Mouse (Mus musculus) limb, embryonic 12.5 days (tissue): ENCODE results near the gene Efna1. TPM values are rescaled to one million over a fixed set of nuclear protein-coding genes. Genes with fewer than 3 reads are reported as not detected.
A peak's percentile ranks its signal among the peaks of the same experiment; 100 is the strongest.

Experiments used
- ATAC-seq: fragments of 200-750 bp; cut with Nextera tagmentation; 2 replicates; pipeline ENCODE4 v1.8.0; 2017; ENCODE audit warnings: low read depth, moderate TSS enrichment; ENCODE audit not compliant: insufficient number of reproducible peaks, insufficient read depth, low FRiP score, low TSS enrichment
- H3K27ac ChIP-seq: fragments of 300-500 bp; sonication (generic); 2 replicates; pipeline ENCODE4 v1.5.1; 2016; ENCODE audit warnings: mild to moderate bottlenecking, moderate library complexity
- H3K27me3 ChIP-seq: fragments of 300-500 bp; sonication (generic); 2 replicates; pipeline ENCODE4 v1.6.1; 2016; ENCODE audit warnings: mild to moderate bottlenecking, moderate library complexity
- H3K36me3 ChIP-seq: fragments of 300-500 bp; sonication (generic); 2 replicates; pipeline ENCODE4 v1.6.1; 2016; ENCODE audit warnings: mild to moderate bottlenecking, moderate library complexity
- H3K4me1 ChIP-seq: fragments of 300-500 bp; sonication (generic); replicated peaks from 2 replicates; pipeline ENCODE4 v1.6.1; 2016
- H3K4me2 ChIP-seq: fragments of 300-500 bp; sonication (generic); 2 replicates; pipeline ENCODE4 v1.6.1; 2016; ENCODE audit warnings: mild to moderate bottlenecking, moderate library complexity
- H3K4me3 ChIP-seq: fragments of 300-500 bp; sonication (generic); replicated peaks from 2 replicates; pipeline ENCODE4 v1.5.1; 2016; ENCODE audit warnings: mild to moderate bottlenecking
- H3K9ac ChIP-seq: fragments of 300-500 bp; sonication (generic); replicated peaks from 2 replicates; pipeline ENCODE4 v1.6.1; 2016; ENCODE audit warnings: mild to moderate bottlenecking, moderate library complexity
- H3K9me3 ChIP-seq: fragments of 300-500 bp; sonication (generic); 2 replicates; pipeline ENCODE4 v1.6.1; 2016; ENCODE audit warnings: mild to moderate bottlenecking, moderate library complexity
- WGBS: fragments of 180-500 bp; shearing (Covaris S2); methylation state at CpG from one replicate; pipeline ENCODE4 v1.1.7; 2016; 5-methylcytosine and 5-hydroxymethylcytosine counted together
- polyA plus RNA-seq: library from polyadenylated mRNA; unstranded; fragments of >200 nt; fragmentation: Nextera tagmentation; extraction: Ambion mirVana; gene quantifications from 2 replicates; pipeline ENCODE4 v1.2.1, GENCODE M21; 2016

Gene Efna1
- polyA plus RNA-seq, 1 experiment from 2014 or later: 36.9 TPM

DNA sequence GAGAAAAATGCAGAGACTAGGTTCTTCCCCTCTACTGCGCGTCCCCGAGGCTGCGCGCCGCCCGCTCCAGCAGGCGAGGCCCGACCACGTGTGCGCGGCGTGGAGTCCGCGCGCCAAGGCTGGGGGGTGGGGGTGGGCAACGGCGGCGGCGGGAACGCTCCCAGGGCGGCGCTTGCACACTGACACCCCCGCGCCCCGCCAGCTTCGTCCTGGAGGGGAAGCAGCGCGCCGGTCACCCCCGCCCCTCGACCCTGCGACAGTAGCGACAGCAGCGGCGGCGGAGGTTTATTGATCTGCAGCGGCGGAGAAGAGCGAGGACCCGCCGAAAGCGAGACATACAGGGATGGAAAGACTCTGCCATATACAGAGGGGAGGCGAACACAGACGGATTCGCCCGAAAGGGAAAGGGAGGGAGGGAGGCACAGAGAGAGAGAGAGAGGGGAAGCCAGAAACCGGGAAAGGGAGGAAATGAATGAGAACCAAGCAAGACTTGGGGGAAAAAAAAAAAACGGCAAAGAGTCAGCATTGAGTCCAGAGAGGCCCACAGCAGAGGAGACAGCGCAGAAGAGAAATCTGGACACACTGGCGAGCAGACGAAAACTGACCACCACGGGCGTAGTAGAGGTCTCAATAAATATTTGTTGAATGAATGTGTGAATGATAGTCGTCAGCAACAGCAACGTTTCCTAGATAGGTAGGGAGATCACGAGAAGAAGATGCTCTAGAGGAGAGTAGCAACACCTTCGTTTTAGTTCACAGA is 38.8 kb upstream of the Efna1 start:
- WGBS: 3% methylated on average over 58 of the region's 58 CpGs
- H3K27me3 ChIP-seq: peaks cover 56% of the 10 kb centered on the region
- H3K4me3 ChIP-seq: peak overlapping the region; percentile 71
- 0 out of 2 replicates have a peak, but pooled peaks cover 4% of the 10 kb centered on the region for H3K36me3 ChIP-seq
- H3K9me3 ChIP-seq: no peaks in the 10 kb centered on the region
- H3K4me1 ChIP-seq: peaks cover 73% of the 10 kb centered on the region
- peak overlapping the region; percentile 99 for H3K4me2 ChIP-seq
- H3K27ac ChIP-seq: no peak overlapping the region
- H3K9ac ChIP-seq: peak overlapping the region; percentile 54
- ATAC-seq: no peak

DNA sequence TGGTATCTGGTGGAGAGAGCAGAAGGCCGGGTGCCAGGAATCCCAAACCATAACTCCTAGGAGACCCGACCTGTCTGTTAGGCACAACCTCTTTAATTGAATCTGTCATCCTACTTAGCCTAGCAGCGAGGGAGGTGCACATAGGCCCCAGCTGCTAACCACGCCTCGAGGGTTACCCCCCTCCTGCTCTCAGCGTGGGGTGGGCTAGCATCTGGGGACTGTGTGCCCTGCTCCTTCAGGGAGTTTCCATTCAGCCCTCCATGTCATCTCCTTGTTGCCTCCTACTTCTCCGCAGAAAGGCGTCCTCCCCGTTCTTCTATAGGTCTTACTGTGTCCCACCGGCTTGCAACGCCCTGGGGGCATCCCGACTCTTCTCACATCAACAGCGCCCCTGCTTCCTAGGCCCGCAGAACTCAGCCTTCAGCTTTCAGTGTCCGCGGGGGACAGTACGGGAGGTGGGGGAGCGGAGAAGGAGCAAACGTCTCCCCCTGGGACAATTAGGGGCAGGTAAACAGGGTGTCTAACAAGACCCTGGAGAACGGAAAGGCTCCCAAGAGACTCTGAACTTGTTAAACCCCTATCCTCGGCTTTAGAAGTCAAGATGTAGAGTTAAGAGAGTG is 38.1 kb upstream of the Efna1 start:
- Histone ChIP-seq H3K4me1 (peaks cover 75% of the 10 kb centered on the region), H3K9ac (peak overlapping the region; percentile 54), H3K4me3 (peak overlapping the region; percentile 71), H3K27ac (no peak overlapping the region), H3K9me3 (no peaks in the 10 kb centered on the region), H3K4me2 (peak overlapping the region; percentile 99), H3K36me3 (peaks cover 6% of the 10 kb centered on the region; the same call in 1 of the 2 replicates), H3K27me3 (peaks cover 56% of the 10 kb centered on the region)
- no peak for ATAC-seq
- 11% methylated on average over 21 of the region's 21 CpGs for WGBS

DNA sequence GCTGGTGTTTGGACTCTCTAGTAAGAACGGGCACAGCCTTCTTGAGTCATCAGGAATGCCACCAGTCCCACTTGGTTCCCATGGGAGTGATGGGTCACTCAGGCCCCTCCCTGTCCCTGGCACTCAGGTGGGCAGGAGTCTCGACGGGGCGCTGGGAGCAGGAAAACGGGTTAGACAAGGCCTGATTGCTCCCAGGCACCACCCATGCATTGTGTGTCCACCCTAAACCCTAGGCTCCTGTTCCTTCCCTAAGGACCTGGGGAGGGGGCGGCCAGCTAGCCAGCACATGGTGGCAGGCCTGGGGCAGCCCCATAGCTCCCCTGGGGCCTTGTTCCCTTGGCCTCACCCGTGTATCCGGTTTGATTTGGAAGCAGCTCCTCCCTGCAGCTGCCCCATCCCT is 37.4 kb upstream of the Efna1 start:
- no peak for ATAC-seq
- H3K9ac ChIP-seq: no peak overlapping the region
- H3K4me1 ChIP-seq: peaks cover 75% of the 10 kb centered on the region
- no peaks in the 10 kb centered on the region for H3K9me3 ChIP-seq
- no peak overlapping the region for H3K4me3 ChIP-seq
- WGBS: 73% methylated on average over 8 of the region's 8 CpGs
- H3K36me3 ChIP-seq: peaks cover 9% of the 10 kb centered on the region; the same call in 1 of the 2 replicates
- peaks cover 56% of the 10 kb centered on the region for H3K27me3 ChIP-seq
- H3K27ac ChIP-seq: no peak overlapping the region
- no peak overlapping the region for H3K4me2 ChIP-seq

DNA sequence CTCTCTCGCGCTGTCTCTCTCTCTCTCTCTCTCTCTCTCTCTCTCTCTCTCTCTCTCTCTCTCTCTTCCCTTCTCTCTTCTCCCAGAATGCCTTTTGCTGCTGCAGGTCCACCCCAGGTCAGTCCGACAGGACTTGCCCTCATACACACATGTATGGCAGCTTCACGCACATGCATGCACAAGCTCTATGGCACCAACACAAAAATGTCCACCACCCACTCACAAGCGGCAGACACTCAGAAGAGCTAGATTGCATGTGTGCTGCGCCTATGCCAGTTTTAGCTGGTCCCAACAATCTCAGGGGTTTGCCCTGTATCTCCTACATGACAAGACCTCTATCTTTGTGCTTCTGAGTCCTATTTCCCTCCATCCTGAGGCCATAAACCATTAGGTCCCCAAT is 36.3 kb upstream of the Efna1 start:
- peaks cover 56% of the 10 kb centered on the region for H3K27me3 ChIP-seq
- H3K27ac ChIP-seq: 0 out of 2 replicates have a peak overlapping the region, but pooled peaks have one; percentile 12
- H3K9me3 ChIP-seq: no peaks in the 10 kb centered on the region
- H3K9ac ChIP-seq: peak overlapping the region; percentile 23; the same call in 1 of the 2 replicates
- no peak for ATAC-seq
- peak overlapping the region; percentile 63 for H3K4me2 ChIP-seq
- peaks cover 10% of the 10 kb centered on the region; the same call in 1 of the 2 replicates for H3K36me3 ChIP-seq
- no peak overlapping the region for H3K4me3 ChIP-seq
- peaks cover 73% of the 10 kb centered on the region for H3K4me1 ChIP-seq
- 57% methylated on average over 6 of the region's 6 CpGs for WGBS

DNA sequence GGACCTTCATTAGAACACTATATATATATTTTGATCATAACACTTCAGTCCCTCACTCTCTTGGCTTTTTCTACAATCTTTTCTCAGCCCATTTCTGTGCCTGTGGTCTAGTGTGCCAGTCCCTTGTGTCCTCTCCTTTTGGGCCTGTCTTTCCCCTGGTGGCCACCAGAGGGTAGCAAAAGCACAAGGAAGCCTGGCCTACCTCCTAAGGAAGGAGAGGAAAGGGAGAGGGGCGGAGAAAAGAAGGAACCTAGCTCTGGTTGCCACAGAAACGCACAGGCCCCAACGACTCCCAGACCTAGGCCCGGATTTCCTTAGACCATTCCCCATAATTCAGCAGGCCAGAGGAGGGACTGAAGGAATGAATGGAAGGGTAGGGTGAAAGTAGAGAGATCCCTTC is 35.9 kb upstream of the Efna1 start:
- no peak overlapping the region for H3K27ac ChIP-seq
- H3K4me2 ChIP-seq: peak overlapping the region; percentile 63
- no peak overlapping the region for H3K4me3 ChIP-seq
- ATAC-seq: peak; percentile 43; the same call in 1 of the 2 replicates
- no peaks in the 10 kb centered on the region for H3K9me3 ChIP-seq
- peaks cover 10% of the 10 kb centered on the region; the same call in 1 of the 2 replicates for H3K36me3 ChIP-seq
- H3K4me1 ChIP-seq: peaks cover 68% of the 10 kb centered on the region
- H3K27me3 ChIP-seq: peaks cover 55% of the 10 kb centered on the region
- 0% methylated on average over 4 of the region's 4 CpGs for WGBS
- H3K9ac ChIP-seq: 0 out of 2 replicates have a peak overlapping the region, but pooled peaks have one; percentile 23

DNA sequence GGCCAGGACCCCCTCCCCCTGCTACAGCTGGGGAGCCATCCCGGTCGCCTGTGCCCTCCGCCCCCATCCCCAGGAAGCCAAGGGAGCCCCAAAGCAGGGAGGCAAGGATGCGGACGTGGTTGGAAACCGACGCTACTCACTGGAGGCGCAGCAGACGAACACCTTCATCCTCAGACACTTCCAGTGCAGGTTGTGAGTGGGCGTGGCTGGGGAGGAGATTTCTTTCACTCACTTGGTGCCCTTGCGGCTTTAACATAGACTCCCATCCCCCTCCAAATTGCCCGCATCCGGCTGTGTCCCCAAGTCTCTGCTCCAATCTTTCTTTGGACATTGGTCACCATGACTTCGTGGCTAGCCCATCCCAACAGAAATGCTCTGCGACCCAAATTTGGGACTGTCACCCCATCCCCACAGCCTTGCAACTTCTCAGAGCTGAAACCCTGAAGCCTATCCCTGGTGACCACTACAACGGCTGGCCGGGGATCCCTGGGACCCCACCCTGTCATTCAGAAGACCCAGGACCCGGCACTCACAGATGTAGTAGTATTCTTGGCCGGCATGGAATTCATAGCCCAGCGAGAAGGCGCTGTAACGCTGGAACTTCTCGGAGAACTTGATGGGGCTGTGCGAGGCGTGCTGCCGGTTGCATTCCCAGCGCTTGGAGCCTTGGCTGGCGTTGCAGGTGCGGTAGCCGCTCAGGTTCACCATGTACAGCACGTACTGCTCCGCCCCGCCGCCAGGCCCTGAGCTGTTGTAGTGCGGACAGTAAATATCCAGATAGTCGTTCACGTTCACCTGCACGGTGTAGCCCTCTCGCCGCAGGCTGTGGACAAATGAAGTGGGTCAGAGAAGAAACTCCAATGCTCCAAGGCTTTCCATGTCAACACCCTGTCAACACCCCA is 35.2 kb upstream of the Efna1 start:
- Histone ChIP-seq H3K27me3 (peaks cover 48% of the 10 kb centered on the region), H3K36me3 (peaks cover 10% of the 10 kb centered on the region; the same call in 1 of the 2 replicates), H3K4me1 (peaks cover 62% of the 10 kb centered on the region), H3K9ac (no peak overlapping the region), H3K9me3 (no peaks in the 10 kb centered on the region), H3K27ac (no peak overlapping the region), H3K4me2 (peak overlapping the region; percentile 63), H3K4me3 (peak overlapping the region; percentile 33)
- WGBS: 16% methylated on average over 40 of the region's 40 CpGs
- ATAC-seq: 0 out of 2 replicates have a peak, but pooled peaks have one; percentile 2

DNA sequence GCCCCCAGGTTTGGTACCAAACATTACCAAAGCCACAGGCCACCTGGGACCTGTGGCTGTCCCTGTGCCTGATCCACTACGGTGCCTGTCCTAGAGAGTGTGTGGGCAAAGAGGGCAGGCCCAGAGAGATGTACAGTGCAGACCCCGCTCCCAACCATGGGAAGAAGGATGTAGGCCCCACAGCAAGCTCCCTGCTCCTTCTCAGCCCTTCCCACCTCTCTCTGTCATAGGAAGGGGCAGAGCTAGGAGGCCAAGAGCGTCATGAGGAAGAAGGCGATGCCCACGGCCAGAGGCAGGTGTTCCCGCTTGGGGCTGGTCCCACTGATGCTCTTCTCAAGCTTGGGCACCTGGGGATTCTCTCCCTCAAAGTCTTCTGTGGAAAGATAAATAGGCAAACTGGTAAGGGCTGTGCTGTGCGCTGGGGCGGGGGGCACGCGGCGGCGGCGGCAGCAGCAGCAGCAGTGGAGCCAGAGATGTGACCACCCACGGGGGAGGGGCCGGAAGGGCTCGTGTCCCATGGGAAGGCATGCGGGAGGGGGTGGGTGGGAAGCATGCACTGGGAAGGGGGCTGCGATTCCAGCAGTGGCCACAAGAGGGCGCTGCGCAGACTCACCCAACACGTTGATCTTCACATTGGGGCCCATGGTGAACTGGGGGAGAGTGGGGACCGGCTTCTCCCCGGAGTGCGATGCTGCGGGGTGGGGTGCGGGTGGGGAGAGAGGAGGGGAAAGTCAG is 34.4 kb upstream of the Efna1 start:
- peak overlapping the region; percentile 63 for H3K4me2 ChIP-seq
- peaks cover 54% of the 10 kb centered on the region for H3K4me1 ChIP-seq
- peak overlapping the region; percentile 33 for H3K4me3 ChIP-seq
- peaks cover 10% of the 10 kb centered on the region; the same call in 1 of the 2 replicates for H3K36me3 ChIP-seq
- H3K9me3 ChIP-seq: peaks cover 5% of the 10 kb centered on the region; the same call in 1 of the 2 replicates
- no peak for ATAC-seq
- WGBS: 8% methylated on average over 23 of the region's 26 CpGs
- no peak overlapping the region for H3K27ac ChIP-seq
- peak overlapping the region; percentile 53 for H3K9ac ChIP-seq
- peaks cover 40% of the 10 kb centered on the region for H3K27me3 ChIP-seq

DNA sequence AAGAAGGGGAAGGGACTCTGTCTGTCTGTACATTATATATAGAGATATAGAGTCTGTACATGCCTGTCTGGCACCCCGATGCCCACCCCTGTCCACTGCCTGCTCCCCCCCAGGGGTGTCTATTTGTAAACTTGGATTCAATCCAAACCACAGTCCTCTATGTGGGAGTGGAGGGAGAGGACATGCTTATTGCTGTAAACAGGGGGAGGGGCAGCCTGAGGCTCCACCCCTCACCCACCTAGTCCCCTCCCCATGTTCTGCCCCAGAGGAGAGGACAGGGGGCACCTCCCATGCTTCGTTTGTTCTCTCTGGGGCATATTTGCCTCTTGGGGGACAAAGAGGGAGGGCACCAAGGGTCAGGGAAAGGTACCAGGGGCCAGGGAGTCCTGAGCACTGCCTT is 33.8 kb upstream of the Efna1 start:
- Histone ChIP-seq H3K27ac (no peak overlapping the region), H3K4me1 (peaks cover 48% of the 10 kb centered on the region), H3K27me3 (peaks cover 35% of the 10 kb centered on the region), H3K9me3 (peaks cover 5% of the 10 kb centered on the region; the same call in 1 of the 2 replicates), H3K36me3 (peaks cover 10% of the 10 kb centered on the region; the same call in 1 of the 2 replicates), H3K4me2 (peak overlapping the region; percentile 63), H3K9ac (peak overlapping the region; percentile 53; the same call in 1 of the 2 replicates), H3K4me3 (no peak overlapping the region)
- WGBS: 52% methylated on average over 2 of the region's 2 CpGs
- no peak for ATAC-seq

DNA sequence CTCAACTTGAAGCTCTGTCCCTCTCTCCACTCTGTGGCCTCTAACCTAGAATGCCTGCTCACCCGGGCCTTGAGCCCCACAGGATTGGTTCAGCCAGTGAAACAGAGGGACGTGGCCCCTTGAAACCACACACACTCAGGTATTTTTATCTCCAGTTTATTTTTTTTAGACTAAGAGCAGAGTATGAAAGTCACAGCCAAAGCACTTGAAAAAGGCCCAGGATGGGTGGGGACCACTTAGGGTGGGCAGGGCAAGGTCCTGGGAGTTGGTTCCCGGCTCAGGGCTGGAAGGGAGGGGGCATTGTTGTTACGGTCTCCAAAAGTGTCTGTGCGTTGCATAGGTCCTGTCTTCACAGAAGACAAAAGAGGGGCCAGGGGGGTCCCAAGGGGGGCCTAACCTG is 33.4 kb upstream of the Efna1 start:
- H3K36me3 ChIP-seq: peaks cover 10% of the 10 kb centered on the region; the same call in 1 of the 2 replicates
- no peak overlapping the region for H3K4me2 ChIP-seq
- 85% methylated on average over 5 of the region's 5 CpGs for WGBS
- H3K4me1 ChIP-seq: peaks cover 44% of the 10 kb centered on the region
- peak overlapping the region; percentile 53; the same call in 1 of the 2 replicates for H3K9ac ChIP-seq
- ATAC-seq: no peak
- no peak overlapping the region for H3K27ac ChIP-seq
- no peak overlapping the region for H3K4me3 ChIP-seq
- peaks cover 5% of the 10 kb centered on the region; the same call in 1 of the 2 replicates for H3K9me3 ChIP-seq
- H3K27me3 ChIP-seq: peaks cover 31% of the 10 kb centered on the region

DNA sequence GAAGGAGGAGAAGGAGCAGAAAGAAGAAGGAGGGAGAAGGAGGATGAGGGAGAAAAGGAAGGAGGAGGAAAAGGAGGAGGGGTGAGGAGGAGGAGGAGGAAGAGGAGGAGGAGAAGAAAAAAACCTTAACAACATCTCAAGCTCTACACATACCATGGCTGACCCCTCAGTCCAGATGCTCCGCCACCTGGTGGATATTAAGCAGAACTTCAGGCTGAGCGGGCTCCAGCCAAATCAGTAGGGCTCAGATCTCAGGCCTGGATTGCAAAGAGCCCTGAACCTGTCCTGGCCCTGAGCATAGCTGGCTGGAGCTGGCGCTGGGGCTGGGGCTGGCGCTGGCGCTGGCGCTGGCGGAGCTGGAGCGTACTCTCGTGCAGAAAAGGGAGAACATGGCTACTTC is 27.1 kb upstream of the Efna1 start:
- Histone ChIP-seq H3K27me3 (no peaks in the 10 kb centered on the region), H3K9me3 (peaks cover 5% of the 10 kb centered on the region; the same call in 1 of the 2 replicates), H3K4me1 (peaks cover 16% of the 10 kb centered on the region), H3K27ac (no peak overlapping the region), H3K4me2 (no peak overlapping the region), H3K4me3 (no peak overlapping the region), H3K36me3 (no peaks in the 10 kb centered on the region), H3K9ac (no peak overlapping the region)
- 2% methylated on average over 9 of the region's 9 CpGs for WGBS
- ATAC-seq: no peak; the same call in 1 of the 2 replicates
